Mouse (Mus musculus): ENCODE measurements around the gene Olfr1174-ps. TPM values are rescaled to one million over a fixed set of nuclear protein-coding genes. Genes with fewer than 3 reads are reported as not detected.

The Olfr1174-ps gene
- total RNA-seq (2021): not detected

- DNase-seq: no peak
- intact Hi-C loops (cut with DNase I): no loop called here
Measured at GRCm38 (mm10) chr2:88315035-88315434, at the start of gene Olfr1174-ps. Olfr1174-ps (minus strand) TSS chr2:88315135.

- intact Hi-C loops (cut with DNase I): loop anchor here (5.0 kb wide), 1 partner anchor 1186 kb away; no protein-coding TSS in a partner anchor
- DNase-seq: no peak
Measured at GRCm38 (mm10) chr2:88356304-88356703, 41.4 kb upstream of the Olfr1174-ps start.

DNA sequence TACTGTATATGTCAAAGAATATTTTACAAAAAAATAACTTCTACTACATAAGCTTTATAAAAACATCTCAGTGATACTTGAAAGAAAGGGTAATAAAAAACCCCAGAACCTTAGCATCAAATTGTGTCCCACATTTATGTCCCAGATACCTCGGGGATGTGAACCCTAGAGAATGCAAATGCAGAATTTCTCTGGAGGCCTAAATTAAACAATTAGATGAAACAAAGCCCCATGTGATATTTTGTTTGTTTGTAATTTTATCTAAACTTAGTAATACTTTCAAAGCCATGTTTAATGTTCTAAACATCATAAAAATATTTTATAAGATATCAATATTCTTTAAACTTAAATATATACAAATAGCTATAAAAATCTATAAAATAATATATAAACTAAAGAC, 31.5 kb upstream of the Olfr1174-ps start, which contains the start of gene Olfr1177-ps:
Olfr1177-ps (minus strand) TSS at position 101 of the 400 bp plus-strand sequence.
- no peak for DNase-seq
- intact Hi-C loops (cut with DNase I): no loop called here

- DNase-seq: no peak
- intact Hi-C loops (cut with DNase I): no loop called here
Measured at GRCm38 (mm10) chr2:88336421-88336820, 21.5 kb upstream of the Olfr1174-ps start, which contains the start of gene Olfr1176. Olfr1176 (plus strand) TSS chr2:88336721.

DNA sequence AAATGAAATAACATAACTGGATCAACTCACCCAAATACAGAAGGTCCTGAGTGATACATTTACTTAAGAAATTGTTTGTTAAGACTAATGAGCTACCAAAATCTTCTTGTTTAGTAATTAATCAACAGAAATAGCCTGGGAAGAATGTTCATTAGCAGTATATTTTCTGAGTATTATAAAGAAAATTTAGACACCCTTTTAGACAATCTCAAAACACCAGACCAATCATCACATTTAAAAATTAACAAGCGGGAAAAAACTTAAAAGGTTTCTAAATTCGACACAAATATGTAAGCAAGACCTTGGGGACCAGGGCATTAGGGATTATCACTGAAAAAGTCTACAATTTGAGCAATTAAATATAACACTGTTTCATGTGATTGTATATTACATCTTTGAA, 12.2 kb upstream of the Olfr1174-ps start, which contains the start of gene Olfr1175-ps:
Olfr1175-ps (minus strand) TSS at position 101 of the 400 bp plus-strand sequence.
- intact Hi-C loops (cut with DNase I): no loop called here
- no peak for DNase-seq

GRCm38 (mm10) chr2:88279775-88280174, 35.2 kb downstream of the Olfr1174-ps start, which contains the start of gene Olfr1173:
Olfr1173 (minus strand) TSS chr2:88279875.
- intact Hi-C loops (cut with DNase I): no loop called here
- no peak for DNase-seq

Other genes with a start within 250 kb of the Olfr1174-ps start
- not detected for gene Olfr1163, start 243.3 kb downstream of the Olfr1174-ps start, total RNA-seq (2021)
- not detected for gene Olfr1164, start 221.2 kb downstream of the Olfr1174-ps start, total RNA-seq (2021)
- not detected for gene Olfr1166, start 186.9 kb downstream of the Olfr1174-ps start, total RNA-seq (2021)
- not detected for gene Olfr1167, start 159.9 kb downstream of the Olfr1174-ps start, total RNA-seq (2021)
- not detected for gene Olfr1168, start 133.3 kb downstream of the Olfr1174-ps start, total RNA-seq (2021)
- gene Olfr1170, start 86.8 kb downstream of the Olfr1174-ps start, total RNA-seq (2021): not detected
- gene Olfr1173, start 35.3 kb downstream of the Olfr1174-ps start, total RNA-seq (2021): under 1 TPM in 1 of 2 experiments, not detected in 1; 0.08 TPM
- gene Olfr1175-ps, start 12.1 kb upstream of the Olfr1174-ps start, total RNA-seq (2021): not detected
- not detected for gene Olfr1176, start 21.6 kb upstream of the Olfr1174-ps start, total RNA-seq (2021)
- not detected for gene Olfr1177-ps, start 31.4 kb upstream of the Olfr1174-ps start, total RNA-seq (2021)
- gene Olfr1178, start 71.9 kb upstream of the Olfr1174-ps start, total RNA-seq (2021): not detected
- gene Olfr1179, start 91.3 kb upstream of the Olfr1174-ps start, total RNA-seq (2021): not detected
- gene Olfr1180, start 104.0 kb upstream of the Olfr1174-ps start, total RNA-seq (2021): not detected
- gene Olfr1181, start 111.0 kb upstream of the Olfr1174-ps start, total RNA-seq (2021): not detected
- gene Gm13757, start 134.0 kb upstream of the Olfr1174-ps start, total RNA-seq (2021): not detected
- not detected for gene Olfr1183, start 139.7 kb upstream of the Olfr1174-ps start, total RNA-seq (2021)
- not detected for gene Olfr1184, start 168.5 kb upstream of the Olfr1174-ps start, total RNA-seq (2021)
- gene Olfr1185-ps1, start 178.2 kb upstream of the Olfr1174-ps start, total RNA-seq (2021): not detected
- not detected for gene Olfr1186, start 203.4 kb upstream of the Olfr1174-ps start, total RNA-seq (2021)
- gene Olfr1188, start 241.8 kb upstream of the Olfr1174-ps start, total RNA-seq (2021): not detected